Mouse (Mus musculus): ENCODE measurements at regions not wholly inside any gene's neighbourhood (a gene's known extent, or its start where the extent isn't known, plus 50 kb on each side); places are given as distances from the start of the nearest gene placed in this dataset.

GRCm38 (mm10) chr7:73616015-73616414 lies 74.4 kb upstream of the Chd2 start:
- TF ChIP-seq CTCF (IDR thresholded peaks at IDR 0.05; ENCODE audit: low read depth) = no peak
- no peak for TF ChIP-seq EP300 (IDR thresholded peaks at IDR 0.05; ENCODE audit: low read depth)
- peaks cover 13% of the 10 kb centered on the region for H3K4me1 ChIP-seq (ENCODE audit: insufficient read depth)
- no peaks in the 10 kb centered on the region for H3K9me3 ChIP-seq (ENCODE audit: low read length)
- no peak overlapping the region for H3K9ac ChIP-seq (replicated peaks)
- H3K4me3 ChIP-seq (ENCODE audit: low read depth, low read length) = no peak overlapping the region
- 69% methylated on average over 11 of the region's 11 CpGs for WGBS (ENCODE audit: insufficient replicate concordance)
- ATAC-seq (no peak), DNase-seq (no peak)
- no peaks in the 10 kb centered on the region for H3K36me3 ChIP-seq (replicated peaks; ENCODE audit: insufficient read depth, low read length)
- H3K27ac ChIP-seq (ENCODE audit: low read depth) = peak overlapping the region; percentile 11; the same call in 1 of the 2 replicates
- H3K27me3 ChIP-seq (ENCODE audit: insufficient read depth, low read length) = no peaks in the 10 kb centered on the region
- H3K4me2 ChIP-seq (ENCODE audit: low read depth, low read length) = no peak overlapping the region

DNA sequence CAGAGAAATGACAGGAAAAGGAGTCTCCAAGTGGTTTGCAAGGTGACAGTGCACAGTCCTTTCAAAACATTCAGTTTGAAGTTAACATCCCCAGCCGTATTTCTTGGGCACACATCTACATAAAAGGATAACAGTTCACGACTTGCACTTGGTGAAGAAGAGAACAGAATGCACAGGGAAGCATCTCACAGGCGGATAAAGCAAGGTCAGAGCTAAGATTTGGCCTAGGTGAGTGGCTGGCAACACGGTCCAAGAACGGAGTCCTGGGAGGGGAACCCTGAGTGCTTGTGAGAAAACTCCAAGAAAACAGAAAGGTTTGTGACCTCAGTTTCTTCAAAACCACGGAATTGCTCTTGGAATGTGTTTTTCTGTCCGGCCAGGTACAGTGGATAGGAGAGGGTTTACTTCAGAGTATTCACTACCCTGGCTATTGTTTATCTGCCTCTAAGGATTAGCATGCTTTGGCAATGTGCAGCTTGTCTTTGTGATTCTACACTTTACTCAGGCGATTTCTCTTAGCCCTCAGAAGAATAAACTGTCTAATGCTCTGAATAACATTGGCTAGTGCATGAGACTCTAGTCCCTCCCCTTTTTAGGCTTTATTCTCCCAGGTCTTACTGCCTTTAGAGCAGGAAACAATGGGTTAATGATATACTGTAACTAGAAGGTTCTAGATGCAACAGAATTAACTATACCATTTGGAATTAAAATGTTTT lies 73.4 kb upstream of the Chd2 start:
- Histone ChIP-seq H3K27me3 (ENCODE audit: insufficient read depth, low read length) (no peaks in the 10 kb centered on the region), H3K9me3 (ENCODE audit: low read length) (no peaks in the 10 kb centered on the region), H3K4me2 (ENCODE audit: low read depth, low read length) (no peak overlapping the region), H3K4me1 (ENCODE audit: insufficient read depth) (peaks cover 13% of the 10 kb centered on the region), H3K27ac (ENCODE audit: low read depth) (no peak overlapping the region), H3K36me3 (replicated peaks; ENCODE audit: insufficient read depth, low read length) (no peaks in the 10 kb centered on the region), H3K4me3 (ENCODE audit: low read depth, low read length) (no peak overlapping the region), H3K9ac (replicated peaks) (no peak overlapping the region)
- whole genome bisulfite sequencing (ENCODE audit: insufficient replicate concordance) = 76% methylated on average over 8 of the region's 8 CpGs
- DNase-seq = no peak
- ATAC-seq = no peak
- no peak for TF ChIP-seq EP300 (IDR thresholded peaks at IDR 0.05; ENCODE audit: low read depth)
- TF ChIP-seq CTCF (IDR thresholded peaks at IDR 0.05; ENCODE audit: low read depth) = no peak

GRCm38 (mm10) chr7:73614341-73614740 lies 72.7 kb upstream of the Chd2 start:
- no peak for TF ChIP-seq CTCF (IDR thresholded peaks at IDR 0.05; ENCODE audit: low read depth)
- no peak for TF ChIP-seq EP300 (IDR thresholded peaks at IDR 0.05; ENCODE audit: low read depth)
- 67% methylated on average over 4 of the region's 4 CpGs for WGBS (ENCODE audit: insufficient replicate concordance)
- DNase-seq (no peak), ATAC-seq (no peak)
- no peak overlapping the region for H3K27ac ChIP-seq (ENCODE audit: low read depth)
- no peaks in the 10 kb centered on the region for H3K36me3 ChIP-seq (replicated peaks; ENCODE audit: insufficient read depth, low read length)
- no peaks in the 10 kb centered on the region for H3K27me3 ChIP-seq (ENCODE audit: insufficient read depth, low read length)
- H3K9me3 ChIP-seq (ENCODE audit: low read length) = no peaks in the 10 kb centered on the region
- H3K4me2 ChIP-seq (ENCODE audit: low read depth, low read length) = no peak overlapping the region
- no peak overlapping the region for H3K4me3 ChIP-seq (ENCODE audit: low read depth, low read length)
- H3K4me1 ChIP-seq (ENCODE audit: insufficient read depth) = peaks cover 13% of the 10 kb centered on the region
- no peak overlapping the region for H3K9ac ChIP-seq (replicated peaks)

- no peaks in the 10 kb centered on the region for H3K9me3 ChIP-seq (ENCODE audit: low read length)
- 74% methylated on average over 3 of the region's 3 CpGs for WGBS (ENCODE audit: insufficient replicate concordance)
- DNase-seq (no peak), ATAC-seq (no peak)
- H3K27me3 ChIP-seq (ENCODE audit: insufficient read depth, low read length) = no peaks in the 10 kb centered on the region
- no peak overlapping the region for H3K4me2 ChIP-seq (ENCODE audit: low read depth, low read length)
- H3K36me3 ChIP-seq (replicated peaks; ENCODE audit: insufficient read depth, low read length) = no peaks in the 10 kb centered on the region
- no peak overlapping the region for H3K27ac ChIP-seq (ENCODE audit: low read depth)
- no peak overlapping the region for H3K4me3 ChIP-seq (ENCODE audit: low read depth, low read length)
- TF ChIP-seq CTCF (IDR thresholded peaks at IDR 0.05; ENCODE audit: low read depth) = no peak
- no peak for TF ChIP-seq EP300 (IDR thresholded peaks at IDR 0.05; ENCODE audit: low read depth)
- no peak overlapping the region for H3K9ac ChIP-seq (replicated peaks)
- peaks cover 13% of the 10 kb centered on the region for H3K4me1 ChIP-seq (ENCODE audit: insufficient read depth)
Observed at GRCm38 (mm10) chr7:73612752-73613092, 71.1 kb upstream of the Chd2 start.

DNA sequence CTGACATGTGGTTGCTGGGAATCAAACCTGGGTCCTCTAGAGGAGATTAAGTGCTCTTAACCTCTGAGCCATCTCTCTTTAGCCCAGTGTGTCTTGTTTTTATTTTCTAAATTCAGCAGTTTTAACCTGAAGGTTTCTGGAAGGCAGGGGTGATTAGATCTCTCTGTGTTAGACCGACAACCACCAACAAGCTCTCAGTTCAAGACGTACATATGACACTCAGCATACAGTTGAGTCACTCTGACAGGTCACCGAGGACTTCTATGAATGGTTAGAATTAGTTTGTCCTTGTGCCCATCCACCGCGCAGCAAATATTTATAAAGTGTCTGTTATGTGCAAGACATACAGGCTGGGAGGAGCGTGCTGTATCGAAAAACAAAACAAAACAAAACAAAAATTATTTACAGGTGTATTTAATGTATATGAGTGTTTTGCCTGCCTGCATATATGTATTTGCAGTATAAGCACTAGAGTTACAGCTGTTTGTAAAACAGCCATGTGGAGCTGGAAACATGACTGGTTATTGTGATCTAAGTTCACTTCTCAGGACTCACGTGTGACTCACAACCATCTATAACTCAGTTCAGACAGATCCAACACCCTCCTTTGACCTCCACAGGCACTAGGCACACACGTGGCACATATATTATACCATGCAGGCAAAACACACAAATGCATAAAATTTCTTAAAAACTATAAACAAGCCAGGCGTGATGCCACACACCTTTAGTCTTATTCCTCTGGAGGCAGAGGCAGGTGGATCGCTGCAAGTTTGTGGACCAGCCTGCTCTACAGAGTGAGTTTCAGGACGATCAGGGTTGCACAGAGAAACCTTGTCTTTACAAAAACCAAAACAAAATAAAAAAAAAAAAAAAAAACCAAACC lies 70.5 kb upstream of the Chd2 start:
- no peak for TF ChIP-seq EP300 (IDR thresholded peaks at IDR 0.05; ENCODE audit: low read depth)
- no peak for TF ChIP-seq CTCF (IDR thresholded peaks at IDR 0.05; ENCODE audit: low read depth)
- H3K27me3 ChIP-seq (ENCODE audit: insufficient read depth, low read length) = no peaks in the 10 kb centered on the region
- no peaks in the 10 kb centered on the region for H3K9me3 ChIP-seq (ENCODE audit: low read length)
- 84% methylated on average over 12 of the region's 12 CpGs for WGBS (ENCODE audit: insufficient replicate concordance)
- H3K36me3 ChIP-seq (replicated peaks; ENCODE audit: insufficient read depth, low read length) = no peaks in the 10 kb centered on the region
- H3K27ac ChIP-seq (ENCODE audit: low read depth) = no peak overlapping the region
- H3K4me2 ChIP-seq (ENCODE audit: low read depth, low read length) = no peak overlapping the region
- H3K4me3 ChIP-seq (ENCODE audit: low read depth, low read length) = no peak overlapping the region
- ATAC-seq = no peak
- H3K4me1 ChIP-seq (ENCODE audit: insufficient read depth) = peaks cover 10% of the 10 kb centered on the region
- DNase-seq = no peak
- no peak overlapping the region for H3K9ac ChIP-seq (replicated peaks)

DNA sequence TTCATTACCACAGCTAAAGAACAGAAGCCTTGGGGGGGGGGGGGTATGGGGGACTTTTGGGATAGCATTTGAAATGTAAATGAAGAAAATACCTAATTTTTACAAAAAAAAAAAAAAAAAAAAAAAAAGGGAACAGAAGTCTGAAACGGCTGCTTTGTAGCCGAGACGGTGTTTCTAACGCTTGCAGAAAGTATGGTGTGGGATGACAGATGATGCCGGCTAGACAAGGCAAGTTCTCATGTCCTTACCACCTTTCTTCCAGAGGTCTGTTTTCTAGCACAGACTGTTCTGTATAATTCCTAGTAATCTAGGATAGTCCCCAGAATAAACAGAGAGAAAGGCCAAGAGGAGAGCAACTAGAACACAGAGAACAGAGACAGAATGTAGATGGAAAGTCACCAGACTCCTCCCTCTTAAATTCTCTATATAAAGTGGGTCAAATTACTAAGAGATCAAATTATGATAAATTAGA lies 67.2 kb upstream of the Chd2 start:
- H3K27ac ChIP-seq (ENCODE audit: low read depth) = peak overlapping the region; percentile 87
- 12% methylated on average over 5 of the region's 5 CpGs for WGBS (ENCODE audit: insufficient replicate concordance)
- H3K4me1 ChIP-seq (ENCODE audit: insufficient read depth) = peaks cover 10% of the 10 kb centered on the region
- peak overlapping the region; percentile 71 for H3K9ac ChIP-seq (replicated peaks)
- no peaks in the 10 kb centered on the region for H3K36me3 ChIP-seq (replicated peaks; ENCODE audit: insufficient read depth, low read length)
- H3K4me3 ChIP-seq (ENCODE audit: low read depth, low read length) = peak overlapping the region; percentile 48; the same call in 1 of the 2 replicates
- DNase-seq (no peak), ATAC-seq (no peak)
- no peaks in the 10 kb centered on the region for H3K9me3 ChIP-seq (ENCODE audit: low read length)
- TF ChIP-seq CTCF (IDR thresholded peaks at IDR 0.05; ENCODE audit: low read depth) (no peak), EP300 (IDR thresholded peaks at IDR 0.05; ENCODE audit: low read depth) (peak; percentile 23; the same call in 1 of the 2 replicates)
- peak overlapping the region; percentile 81 for H3K4me2 ChIP-seq (ENCODE audit: low read depth, low read length)
- H3K27me3 ChIP-seq (ENCODE audit: insufficient read depth, low read length) = no peaks in the 10 kb centered on the region

All from liver, postnatal 0 days (tissue).